Mouse (Mus musculus): ENCODE measurements around the gene Tbx10. TPM values are rescaled to one million over a fixed set of nuclear protein-coding genes. Genes with fewer than 3 reads are reported as not detected.

The Tbx10 gene
- not detected in 2 replicates for polyA plus RNA-seq (2012)

DNA sequence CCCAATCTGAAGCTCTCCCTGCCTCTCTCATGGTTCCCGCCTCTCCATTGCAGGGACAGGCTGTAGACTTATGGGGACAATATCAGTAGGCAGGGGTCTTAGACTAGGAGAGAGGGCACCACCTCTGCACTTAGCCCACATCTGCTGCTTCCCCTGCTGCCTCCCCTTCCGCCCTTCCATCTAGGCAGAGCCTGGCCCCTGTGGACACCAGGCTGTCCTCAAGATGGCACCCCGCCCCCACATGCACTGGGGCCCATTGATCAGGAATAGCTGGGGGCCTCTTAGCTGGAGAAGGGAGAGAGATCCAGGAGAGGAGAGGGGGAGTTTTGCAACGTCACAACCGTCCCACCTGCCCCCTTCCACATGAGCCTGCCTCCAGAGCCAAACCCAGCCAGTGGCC, at the start of gene Tbx10:
TSS of gene Tbx10 (plus strand) at position 337 of the 400 bp plus-strand sequence.

GRCm38 (mm10) chr19:3958470-3958869, 34.1 kb upstream of the Tbx10 start, which contains the start of gene Aldh3b3:
TSS of gene Aldh3b3 (plus strand) at chr19:3958645.

GRCm38 (mm10) chr19:3972229-3972628, 20.3 kb upstream of the Tbx10 start, which contains the start of gene Aldh3b2:
TSS of gene Aldh3b2 (plus strand) at chr19:3972328.

GRCm38 (mm10) chr19:3986334-3986733, 6.2 kb upstream of the Tbx10 start, which contains the start of gene Acy3:
TSS of gene Acy3 (plus strand) at chr19:3986570.

GRCm38 (mm10) chr19:4000119-4000900, 7.8 kb downstream of the Tbx10 start, which contains the start of the genes Nudt8 and Gm49405:
TSS of gene Nudt8 (plus strand) at chr19:4000580.
TSS of gene Gm49405 (plus strand) at chr19:4000626.

DNA sequence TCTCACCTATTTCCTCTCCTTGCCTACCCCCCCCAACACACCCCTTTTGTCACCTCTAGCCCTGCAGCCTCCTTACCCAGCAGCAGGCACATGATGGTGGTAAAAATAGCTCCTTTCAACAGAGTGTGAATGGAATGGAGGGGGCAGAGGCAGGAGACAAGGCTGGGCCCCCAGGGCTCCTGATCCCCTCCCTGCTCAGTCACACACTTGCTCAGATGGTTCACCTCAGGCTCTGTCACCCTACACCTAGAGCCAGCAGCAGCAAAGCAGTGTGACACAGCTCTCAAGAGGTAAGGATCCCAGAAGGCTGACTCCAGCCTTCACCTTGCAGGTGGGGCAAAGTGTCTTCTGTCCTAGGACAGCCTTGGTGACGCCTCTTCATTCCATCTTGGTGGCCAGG, 10.6 kb downstream of the Tbx10 start, which contains the start of gene Doc2g:
TSS of gene Doc2g (plus strand) at position 202 of the 400 bp plus-strand sequence.

DNA sequence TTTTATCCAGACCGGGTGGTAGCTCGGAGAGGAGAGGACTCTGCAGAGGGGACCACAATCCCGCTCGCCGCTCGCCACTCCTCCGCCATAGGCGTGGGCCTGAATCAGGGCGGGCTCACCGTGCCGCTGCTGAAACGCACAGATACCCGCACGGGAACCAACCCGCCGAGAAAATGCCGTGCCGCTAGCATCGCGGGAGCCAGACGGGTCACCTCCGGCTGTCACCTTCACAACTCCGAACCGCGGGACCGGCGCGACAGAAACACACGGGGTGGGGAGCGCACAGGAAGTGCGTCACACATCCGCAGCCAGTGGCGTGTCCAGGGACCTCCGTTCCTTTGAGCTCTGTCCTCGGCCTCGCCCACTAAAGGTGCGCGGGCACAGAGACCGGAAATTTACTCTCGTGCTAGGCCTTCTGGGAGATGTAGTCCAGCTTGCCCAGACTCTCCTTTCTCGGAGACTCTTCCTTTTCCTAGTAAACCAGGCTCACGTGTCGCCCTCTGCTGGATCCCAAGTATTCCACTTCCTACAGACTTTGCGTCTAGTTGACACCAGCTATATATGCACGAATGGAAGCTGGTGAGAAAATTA, 20.0 kb downstream of the Tbx10 start, which contains the start of gene Ndufv1:
TSS of gene Ndufv1 (minus strand) at position 375 of the 591 bp plus-strand sequence.

GRCm38 (mm10) chr19:4037788-4038232, 45.3 kb downstream of the Tbx10 start, which contains the start of gene Gstp1:
TSS of gene Gstp1 (minus strand) at chr19:4037985.

DNA sequence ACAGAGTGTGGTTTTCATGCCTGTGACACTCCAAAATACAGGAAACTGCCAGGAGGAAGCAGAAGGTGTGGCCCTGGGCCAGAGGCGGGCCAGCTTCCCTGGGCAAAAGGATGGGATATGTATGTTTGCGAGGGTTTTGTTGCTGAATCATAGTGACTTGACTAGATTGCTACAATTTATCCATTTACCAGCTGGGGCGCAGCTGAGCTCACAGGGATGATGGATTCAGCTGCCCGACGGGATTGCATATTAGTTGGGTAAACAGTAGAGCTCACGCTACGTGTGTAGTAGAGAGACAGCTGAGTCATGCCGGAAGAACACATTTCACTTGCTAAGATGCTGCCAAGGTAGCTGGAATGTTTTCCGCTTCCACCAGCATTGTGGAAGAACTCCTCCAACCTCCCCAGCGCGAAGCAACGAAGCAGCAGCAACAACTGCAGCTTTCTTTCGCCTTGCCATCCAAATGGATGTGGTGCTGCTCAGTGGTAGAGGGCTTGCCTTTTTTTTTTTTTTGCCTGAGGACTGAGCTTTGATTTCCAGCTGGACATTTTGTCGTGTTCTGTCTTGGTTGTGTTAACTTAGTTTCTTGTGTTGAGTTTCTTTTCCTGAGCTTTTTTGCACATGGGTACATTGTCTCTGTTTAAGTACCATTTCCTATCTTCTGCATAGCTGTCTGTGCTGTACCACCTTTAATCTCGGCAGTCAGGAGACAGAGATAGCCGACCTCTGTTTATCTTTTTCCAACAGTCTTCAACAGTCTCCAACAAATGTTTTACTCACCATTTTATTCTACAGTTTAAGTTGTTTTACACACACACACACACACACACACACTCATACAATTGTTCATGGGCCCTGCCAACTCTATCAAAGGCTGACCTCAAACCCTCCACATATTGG, 53.7 kb downstream of the Tbx10 start, which contains the start of gene Gstp2:
TSS of gene Gstp2 (minus strand) at position 58 of the 900 bp plus-strand sequence.

Other genes with a start within 250 kb of the Tbx10 start
- 8.5 and 15.4 TPM in 2 replicates for gene Kmt5b, start 225.3 kb upstream of the Tbx10 start, polyA plus RNA-seq (2012)
- gene Chka, start 141.0 kb upstream of the Tbx10 start, polyA plus RNA-seq (2012), result 25.3 and 29.5 TPM in 2 replicates
- 247 and 284 TPM in 2 replicates for gene Tcirg1, start 85.6 kb upstream of the Tbx10 start, polyA plus RNA-seq (2012)
- gene Ndufs8, start 80.0 kb upstream of the Tbx10 start, polyA plus RNA-seq (2012), result 133 and 144 TPM in 2 replicates
- gene Aldh3b1, start 62.9 kb upstream of the Tbx10 start, polyA plus RNA-seq (2012), result 5.0 and 8.2 TPM in 2 replicates
- 182 and 302 TPM in 2 replicates for gene Unc93b1, start 57.6 kb upstream of the Tbx10 start, polyA plus RNA-seq (2012)
- 0.06 and 0.10 TPM in 2 replicates for gene Aldh3b3, start 34.1 kb upstream of the Tbx10 start, polyA plus RNA-seq (2012)
- gene Aldh3b2, start 20.4 kb upstream of the Tbx10 start, polyA plus RNA-seq (2012), result 0.24 TPM in 1 of 2 replicates, not detected in the other
- gene Acy3, start 6.2 kb upstream of the Tbx10 start, polyA plus RNA-seq (2012), result 7.7 and 8.3 TPM in 2 replicates
- 14.7 and 18.3 TPM in 2 replicates for gene Nudt8, start 7.8 kb downstream of the Tbx10 start, polyA plus RNA-seq (2012)
- gene Gm49405, start 7.9 kb downstream of the Tbx10 start, polyA plus RNA-seq (2012), result 4.1 and 6.3 TPM in 2 replicates
- gene Doc2g, start 10.6 kb downstream of the Tbx10 start, polyA plus RNA-seq (2012), result 10.4 and 16.4 TPM in 2 replicates
- 247 and 250 TPM in 2 replicates for gene Ndufv1, start 20.1 kb downstream of the Tbx10 start, polyA plus RNA-seq (2012)
- gene Gstp1, start 45.2 kb downstream of the Tbx10 start, polyA plus RNA-seq (2012), result 122 and 136 TPM in 2 replicates
- 1.7 TPM in 1 of 2 replicates, not detected in the other for gene Gstp2, start 53.3 kb downstream of the Tbx10 start, polyA plus RNA-seq (2012)
- 0.79 and 1.2 TPM in 2 replicates for gene Gstp3, start 66.8 kb downstream of the Tbx10 start, polyA plus RNA-seq (2012)
- not detected in 2 replicates for gene Cabp2, start 88.8 kb downstream of the Tbx10 start, polyA plus RNA-seq (2012)
- gene Cdk2ap2, start 104.4 kb downstream of the Tbx10 start, polyA plus RNA-seq (2012), result 126 and 175 TPM in 2 replicates
- gene Pitpnm1, start 107.2 kb downstream of the Tbx10 start, polyA plus RNA-seq (2012), result 67.2 and 92.9 TPM in 2 replicates
- 114 and 132 TPM in 2 replicates for gene Aip, start 133.1 kb downstream of the Tbx10 start, polyA plus RNA-seq (2012)
- gene Gpr152, start 147.0 kb downstream of the Tbx10 start, polyA plus RNA-seq (2012), result 0.03 TPM in 1 of 2 replicates, not detected in the other
- gene Cabp4, start 151.3 kb downstream of the Tbx10 start, polyA plus RNA-seq (2012), result 0.14 and 0.15 TPM in 2 replicates
- 166 and 202 TPM in 2 replicates for gene Coro1b, start 155.9 kb downstream of the Tbx10 start, polyA plus RNA-seq (2012)
- gene Ptprcap, start 160.9 kb downstream of the Tbx10 start, polyA plus RNA-seq (2012), result 508 and 717 TPM in 2 replicates
- 88.1 and 93.8 TPM in 2 replicates for gene Rps6kb2, start 170.6 kb downstream of the Tbx10 start, polyA plus RNA-seq (2012)
- gene Carns1, start 182.7 kb downstream of the Tbx10 start, polyA plus RNA-seq (2012), result 5.7 and 6.3 TPM in 2 replicates
- 58.6 and 71.5 TPM in 2 replicates for gene Tbc1d10c, start 198.5 kb downstream of the Tbx10 start, polyA plus RNA-seq (2012)
- gene Ppp1ca, start 199.3 kb downstream of the Tbx10 start, polyA plus RNA-seq (2012), result 614 and 638 TPM in 2 replicates
- 27.8 and 31.6 TPM in 2 replicates for gene Rad9a, start 208.9 kb downstream of the Tbx10 start, polyA plus RNA-seq (2012)
- 12.5 and 17.5 TPM in 2 replicates for gene Clcf1, start 221.5 kb downstream of the Tbx10 start, polyA plus RNA-seq (2012)
- gene AC109138.7, start 221.6 kb downstream of the Tbx10 start, polyA plus RNA-seq (2012), result 33.8 and 36.5 TPM in 2 replicates
- gene Pold4, start 239.1 kb downstream of the Tbx10 start, polyA plus RNA-seq (2012), result 38.1 and 42.7 TPM in 2 replicates

All from megakaryocyte-erythroid progenitor cell, adult 5 weeks (primary cell).